Mouse (Mus musculus) liver, adult (tissue): ENCODE measurements around the gene Ivl.

Source experiments
- GATA4 ChIP-seq: IDR thresholded peaks from 2 replicates; pipeline ENCODE4 v1.6.1; 2014; ENCODE audit warnings: mild to moderate bottlenecking, low read length; ENCODE audit not compliant: insufficient replicate concordance

Ivl gene

GRCm38 (mm10) chr3:92573449-92574041 lies at the start of gene Ivl:
Gene Ivl, minus strand, starts transcription at chr3:92573735.
- TF ChIP-seq GATA4 = no peak

- TF ChIP-seq GATA4 = no peak
Measured at GRCm38 (mm10) chr3:92621560-92621959, 48.0 kb upstream of the Ivl start, which contains the start of gene Lce6a. Gene Lce6a, minus strand, starts transcription at chr3:92621660.

- no peak for TF ChIP-seq GATA4
Measured at GRCm38 (mm10) chr3:92609804-92610203, 36.3 kb upstream of the Ivl start.

- no peak for TF ChIP-seq GATA4
Measured at GRCm38 (mm10) chr3:92607392-92607791, 33.9 kb upstream of the Ivl start, which contains the start of gene 2210017I01Rik. Gene 2210017I01Rik, minus strand, starts transcription at chr3:92607492.

GRCm38 (mm10) chr3:92602169-92602568 lies 28.6 kb upstream of the Ivl start:
- no peak for TF ChIP-seq GATA4

- no peak for TF ChIP-seq GATA4
Measured at GRCm38 (mm10) chr3:92600456-92600855, 26.9 kb upstream of the Ivl start.

- TF ChIP-seq GATA4 = no peak
Measured at GRCm38 (mm10) chr3:92599973-92600372, 26.4 kb upstream of the Ivl start.

- no peak for TF ChIP-seq GATA4
Measured at GRCm38 (mm10) chr3:92598429-92598828, 24.9 kb upstream of the Ivl start.

- no peak for TF ChIP-seq GATA4
Measured at GRCm38 (mm10) chr3:92588858-92589257, 15.3 kb upstream of the Ivl start, which contains the start of gene Smcp. Gene Smcp, minus strand, starts transcription at chr3:92588997.

- TF ChIP-seq GATA4 = no peak
Measured at GRCm38 (mm10) chr3:92587190-92587589, 13.7 kb upstream of the Ivl start.

GRCm38 (mm10) chr3:92585055-92585454 lies 11.5 kb upstream of the Ivl start:
- TF ChIP-seq GATA4 = no peak

- no peak for TF ChIP-seq GATA4
Measured at GRCm38 (mm10) chr3:92583164-92583826, 9.8 kb upstream of the Ivl start.

- TF ChIP-seq GATA4 = no peak
Measured at GRCm38 (mm10) chr3:92579508-92579907, 6.0 kb upstream of the Ivl start.

GRCm38 (mm10) chr3:92578652-92579413 lies 5.3 kb upstream of the Ivl start:
- no peak for TF ChIP-seq GATA4

- no peak for TF ChIP-seq GATA4
Measured at GRCm38 (mm10) chr3:92572514-92573155, 900 bp downstream of the Ivl start.

GRCm38 (mm10) chr3:92568752-92569151 lies 4.8 kb downstream of the Ivl start:
- TF ChIP-seq GATA4 = no peak

GRCm38 (mm10) chr3:92565418-92565817 lies 8.1 kb downstream of the Ivl start:
- no peak for TF ChIP-seq GATA4
